16 mouse cellular contexts compared by ENCODE assay signal in the genomic region with DNA sequence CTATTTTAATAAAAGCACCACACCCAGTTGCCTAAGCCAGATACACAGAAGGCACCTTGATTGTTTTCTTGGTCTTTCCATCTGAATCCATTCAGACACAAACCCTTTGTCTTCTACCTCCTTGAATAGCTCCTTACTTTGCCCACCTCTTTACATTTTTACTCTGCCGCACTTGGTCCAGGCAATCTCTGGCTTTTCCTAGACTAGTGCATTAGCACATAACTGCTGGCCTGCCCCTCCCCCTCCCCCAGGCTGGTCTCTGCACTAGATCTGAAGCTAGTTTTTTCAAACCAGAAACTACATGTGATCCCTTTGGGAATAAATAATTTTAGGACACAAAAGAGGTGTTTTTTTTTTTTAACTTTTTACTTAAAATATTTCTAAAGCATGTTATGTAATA. TPM values are rescaled to one million over a fixed set of nuclear protein-coding genes. Genes with fewer than 3 reads are reported as not detected.
DNase-seq lines count a peak whose midpoint lies in the region; TF ChIP-seq lines count a peak whose summit lies in the region.
"Had no signal": no experiment of that assay in that cellular context is flagged by ENCODE, and none has a peak within 500 bp of the region (broad histone marks: within the 10 kb centered on the region; RNA-seq: fewer than 3 reads in every experiment).

No protein-coding gene starts in this region.

- no peak for TF ChIP-seq CTCF in cortical plate, adult 2 months (IDR thresholded peaks at IDR 0.05; ENCODE audit: extremely low read depth, insufficient read depth, low read length)

- TF ChIP-seq POLR2A in cortical plate, adult 2 months (IDR thresholded peaks at IDR 0.05; ENCODE audit: extremely low read depth, insufficient read depth, low read length): no peak

- H3K4me3 ChIP-seq in cortical plate, adult 2 months (ENCODE audit: insufficient read depth, low read length): no peak overlapping the region
- H3K4me3 ChIP-seq: embryonic facial prominence, embryonic 10.5 days; heart, embryonic 15.5 days; limb, embryonic 10.5 days; lung, embryonic 15.5 days; midbrain, embryonic 13.5 days; stomach, embryonic 15.5 days had no signal

- DNase-seq in cerebellum, postnatal 25 days: peak; percentile 33 to 60
- DNase-seq in cerebellum, postnatal 4 days (ENCODE audit: low spot score in 2 of 2): no peak
- peak; percentile 56 to 68 for DNase-seq in kidney, postnatal 25 days
- DNase-seq in kidney, adult 11 months: no peak
- peak; percentile 17 for DNase-seq in right cerebral cortex, adult 18-20 months
- no peak for DNase-seq in right cerebral cortex, postnatal 4 days
- DNase-seq in neural tube, embryonic 10.5 days (ENCODE audit: extremely low spot score, low spot score): no peak

- 0 out of 2 replicates have a peak overlapping the region, but pooled peaks have one; percentile 57 for H3K27ac ChIP-seq in cortical plate, adult 2 months (ENCODE audit: insufficient read depth, low read length)
- H3K27ac ChIP-seq: embryonic facial prominence, embryonic 10.5 days; limb, embryonic 10.5 days; lung, embryonic 15.5 days; midbrain, embryonic 13.5 days; stomach, embryonic 15.5 days had no signal

- H3K4me1 ChIP-seq in cortical plate, adult 2 months (ENCODE audit: control insufficient read depth, insufficient read depth, low read length): peaks cover 11% of the 10 kb centered on the region
- H3K4me1 ChIP-seq: stomach, embryonic 15.5 days had no signal

RNA-seq across cellular contexts. Expression of a gene that starts 37.2 kb away (rescaled TPM):
- 17.8 and 18.4 TPM in 2 replicates for polyA plus RNA-seq in cortical plate, adult 2 months (2012; rRNA removed)

RNA-seq across cellular contexts. Expression of a gene that starts 58.2 kb away (rescaled TPM):
- polyA plus RNA-seq in cortical plate, adult 2 months (2012; rRNA removed): not detected in 2 replicates
- polyA plus RNA-seq: hindbrain, embryonic 16.5 days; limb, embryonic 10.5 days; neural tube, embryonic 14.5 days had no signal

Comparison
In these comparisons a context has a peak if more than half of its experiments do, and no peak if none do; other contexts are left out.
1. DNase-seq: peak in cerebellum, postnatal 25 days (2 of 2), kidney, postnatal 25 days (2 of 2) and right cerebral cortex, adult 18-20 months (single experiment); none in cerebellum, postnatal 4 days (0 of 2), kidney, adult 11 months (single experiment), right cerebral cortex, postnatal 4 days (single experiment) and neural tube, embryonic 10.5 days (single experiment).